Mouse (Mus musculus) frontal cortex, postnatal 10 days (tissue): ENCODE measurements at regions not wholly inside any gene's neighbourhood (a gene's known extent, or its start where the extent isn't known, plus 50 kb on each side); places are given as distances from the start of the nearest gene placed in this dataset.

ENCODE experiments used
- DNase-seq, 2 experiments: peaks; one replicate each; pipeline ENCODE4 v3.0.0; 2022; ENCODE audit warnings: low spot score in 2 of 2, mixed read lengths in 1 of 2

DNA sequence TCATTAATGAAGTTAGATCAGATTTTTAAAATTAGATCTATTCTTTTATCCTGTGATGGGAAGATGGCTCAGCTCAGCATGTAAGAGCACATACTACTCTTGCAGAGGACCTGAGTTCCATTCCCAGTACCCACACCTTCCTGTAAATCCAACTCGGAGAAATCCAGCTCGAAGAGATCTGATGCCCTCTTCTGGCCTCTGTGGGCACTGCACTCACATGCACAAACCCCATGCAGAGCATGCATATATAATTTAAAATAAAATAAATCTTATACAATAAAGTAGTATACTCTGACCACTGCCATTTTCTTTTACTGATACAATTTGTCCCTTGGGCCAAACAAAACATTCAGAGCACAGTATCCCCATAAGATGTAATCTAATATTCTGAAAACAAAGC, 245.2 kb downstream of the Prdm2 start:
- no peak for DNase-seq

DNA sequence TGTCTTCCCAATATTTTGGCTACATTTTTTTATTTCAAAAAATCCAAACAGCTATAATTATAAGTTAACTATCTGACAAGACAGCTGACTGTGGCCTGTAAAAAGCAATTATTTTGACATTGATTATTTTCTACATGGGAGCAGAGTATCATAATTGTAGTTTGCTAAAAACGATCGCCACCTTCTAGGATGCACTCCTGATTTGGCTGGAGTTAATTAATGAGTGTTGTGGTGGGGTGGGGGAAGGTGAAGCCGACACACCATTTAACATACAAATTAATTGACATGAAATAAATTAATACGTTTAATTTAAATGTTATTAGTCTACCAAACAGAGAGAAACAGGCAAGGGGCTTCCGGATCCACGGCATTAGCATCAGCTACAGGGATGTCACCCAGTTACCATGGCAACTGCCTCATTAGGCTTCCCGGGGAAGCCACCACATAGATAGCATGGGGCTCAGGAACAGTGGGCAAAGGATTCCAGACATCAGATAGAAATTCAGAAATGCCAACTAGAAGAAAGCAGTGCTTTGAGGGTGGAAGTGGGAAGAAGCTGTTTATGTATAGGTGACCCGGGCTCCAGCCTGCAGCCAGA, 255.9 kb downstream of the Prdm2 start:
- DNase-seq: peak; percentile 29 to 31

GRCm38 (mm10) chr4:142956376-142956775, 256.4 kb downstream of the Prdm2 start:
- DNase-seq: no peak

DNA sequence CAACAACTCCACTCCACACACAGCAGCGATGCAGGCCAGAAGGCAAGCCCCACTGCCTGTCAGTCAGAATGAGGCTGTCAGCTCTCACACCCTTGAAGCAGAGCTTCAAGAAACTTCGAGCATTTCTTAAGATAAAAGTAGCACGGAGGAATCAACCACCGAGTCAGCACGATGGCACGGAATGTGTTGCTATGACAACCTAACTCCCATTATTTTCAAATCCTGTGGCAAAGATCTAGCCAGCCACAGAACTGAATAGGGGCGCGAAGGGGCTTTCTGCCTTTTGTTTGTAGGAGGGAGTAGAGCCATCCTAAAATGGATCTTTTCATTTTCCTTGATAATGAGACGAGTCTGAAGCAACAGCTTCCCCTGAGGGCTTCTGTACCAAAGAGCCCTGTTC, 259.1 kb downstream of the Prdm2 start:
- no peak for DNase-seq

DNA sequence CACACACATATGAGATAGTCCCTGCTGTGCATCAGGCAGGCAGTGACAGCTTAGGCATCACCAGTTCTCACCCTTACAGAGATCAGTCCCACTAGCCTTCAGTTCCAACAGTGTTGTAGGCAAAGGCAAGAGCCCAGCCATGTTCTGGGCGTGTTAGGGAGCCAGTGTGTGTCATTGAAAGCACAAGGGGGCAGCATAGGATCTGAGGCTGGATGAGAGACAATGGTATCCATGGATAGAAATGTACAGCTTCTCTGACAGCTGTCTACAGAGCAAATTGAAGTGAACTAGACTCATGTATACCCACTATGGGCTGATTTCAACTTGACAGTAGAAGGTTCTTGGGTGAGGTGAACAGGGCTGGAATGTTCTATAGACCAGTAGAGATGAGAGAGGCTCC, 259.9 kb downstream of the Prdm2 start:
- no peak for DNase-seq

GRCm38 (mm10) chr4:142947673-142948072, 265.1 kb downstream of the Prdm2 start:
- no peak for DNase-seq

DNA sequence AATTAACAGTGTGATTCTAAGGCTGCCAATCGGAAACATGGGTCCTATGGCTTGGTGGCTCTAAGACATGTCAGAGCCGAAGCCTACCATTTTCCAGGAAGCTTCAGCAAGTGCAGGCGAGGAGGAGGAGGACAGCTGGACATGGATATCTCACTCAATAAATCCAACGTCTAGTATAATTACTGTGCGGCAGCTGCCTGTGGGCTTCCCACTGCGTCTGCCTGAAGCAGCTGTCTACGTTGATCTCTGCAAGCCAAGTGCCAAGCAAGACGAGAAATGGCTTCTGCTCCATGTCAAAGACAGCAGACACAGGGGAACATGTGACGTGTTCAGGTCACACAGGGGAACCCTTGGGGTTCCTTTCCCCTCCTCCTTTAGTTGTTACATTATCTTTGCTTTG, 279.2 kb downstream of the Prdm2 start:
- no peak for DNase-seq

- DNase-seq: no peak
Observed at GRCm38 (mm10) chr4:142929245-142929644, 283.6 kb downstream of the Prdm2 start.

- no peak for DNase-seq
Observed at GRCm38 (mm10) chr4:142927328-142928108, 285.3 kb downstream of the Prdm2 start.

GRCm38 (mm10) chr4:142925111-142925510, 287.7 kb downstream of the Prdm2 start:
- DNase-seq: no peak

DNA sequence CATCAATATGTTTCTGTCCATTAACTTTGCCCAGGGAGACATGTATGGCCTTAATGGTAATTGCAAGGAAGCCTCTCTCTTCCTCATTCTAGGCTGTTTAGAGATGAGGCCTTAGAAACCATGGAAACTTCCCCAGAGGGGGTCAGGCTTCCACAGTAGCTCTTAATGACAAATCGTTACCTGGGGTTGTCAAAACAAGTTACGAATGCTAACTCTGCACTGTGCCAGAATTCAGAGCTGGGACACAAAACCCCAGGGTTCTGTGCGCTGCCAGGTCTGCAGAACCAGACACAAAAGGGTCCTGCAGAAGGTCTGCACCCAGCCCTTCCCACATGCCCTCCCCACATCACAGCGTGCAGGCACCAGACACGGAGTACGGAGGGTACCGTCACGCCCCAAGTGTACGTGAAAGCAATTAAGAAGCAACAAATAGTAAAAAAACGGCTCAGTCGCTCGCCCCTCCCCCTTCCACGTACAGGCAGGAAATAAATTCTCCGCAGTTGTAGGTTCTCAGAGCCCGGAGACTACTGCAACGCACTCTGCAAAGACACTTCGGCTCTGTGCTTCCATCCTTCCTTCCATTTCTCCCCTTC, 303.3 kb downstream of the Prdm2 start:
- no peak for DNase-seq

- no peak for DNase-seq
Observed at GRCm38 (mm10) chr4:142908782-142909181, 304.0 kb downstream of the Prdm2 start.

DNA sequence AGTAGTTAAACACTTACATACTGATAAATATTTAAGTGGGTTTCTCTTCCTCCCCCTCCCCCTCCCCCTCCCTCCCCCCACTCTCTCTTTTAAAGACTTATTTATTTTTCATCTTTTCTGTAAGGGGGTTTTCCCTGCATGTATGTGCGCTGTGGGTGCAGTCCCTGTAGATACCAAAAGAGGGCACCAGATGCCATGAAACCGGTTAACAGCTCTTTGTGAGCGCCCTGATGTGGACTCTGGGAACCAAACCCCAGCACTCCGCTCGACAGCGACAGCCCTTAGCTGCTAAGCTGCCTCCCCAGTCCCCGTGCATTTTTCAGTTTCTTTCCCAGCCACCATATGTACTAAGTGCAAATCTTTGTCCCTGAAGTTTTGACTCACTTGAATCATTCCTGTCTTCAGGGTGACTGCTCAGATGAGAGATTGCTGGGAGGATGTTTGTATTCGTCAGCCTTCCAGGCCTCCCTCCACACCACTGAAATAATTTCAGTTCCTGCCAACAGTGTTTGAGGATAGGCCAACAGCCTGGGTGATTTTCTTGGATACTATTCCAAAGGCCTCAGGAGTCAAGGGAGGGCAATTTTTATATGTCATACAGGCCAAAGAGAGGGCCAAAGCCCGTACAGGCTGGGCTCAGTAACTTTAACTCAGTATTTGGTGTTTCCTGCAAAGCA, 309.3 kb downstream of the Prdm2 start:
- no peak for DNase-seq

GRCm38 (mm10) chr4:142900792-142901191, 312.0 kb downstream of the Prdm2 start:
- no peak for DNase-seq

- DNase-seq: no peak
Observed at GRCm38 (mm10) chr4:142898994-142899393, 313.8 kb downstream of the Prdm2 start.

- DNase-seq: no peak
Observed at GRCm38 (mm10) chr4:142890711-142891110, 322.1 kb downstream of the Prdm2 start.

- DNase-seq: no peak
Observed at GRCm38 (mm10) chr4:142888891-142889290, 323.9 kb downstream of the Prdm2 start.

DNA sequence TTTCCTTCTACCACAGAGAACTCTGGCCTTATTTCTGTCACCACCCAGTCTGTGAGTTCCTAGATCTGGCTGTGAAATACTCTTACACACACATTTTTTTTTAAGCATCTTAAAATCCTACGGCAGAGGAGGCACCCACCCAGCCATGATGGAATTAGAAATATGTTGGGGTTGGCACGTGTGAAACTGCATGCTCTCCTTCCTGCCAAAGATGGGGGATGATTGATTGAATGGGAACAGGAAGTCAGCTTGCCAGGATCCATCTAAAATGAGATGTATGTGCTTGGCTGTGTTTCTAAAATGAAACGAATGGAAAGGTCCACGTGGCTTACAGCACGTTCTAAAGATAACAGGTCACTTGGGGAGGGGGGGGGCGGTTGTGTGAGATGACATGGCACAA, 324.9 kb downstream of the Prdm2 start:
- DNase-seq: peak; percentile 29 to 48

- peak; percentile 21 to 51 for DNase-seq
Observed at GRCm38 (mm10) chr4:142880323-142880759, 332.5 kb downstream of the Prdm2 start.

DNA sequence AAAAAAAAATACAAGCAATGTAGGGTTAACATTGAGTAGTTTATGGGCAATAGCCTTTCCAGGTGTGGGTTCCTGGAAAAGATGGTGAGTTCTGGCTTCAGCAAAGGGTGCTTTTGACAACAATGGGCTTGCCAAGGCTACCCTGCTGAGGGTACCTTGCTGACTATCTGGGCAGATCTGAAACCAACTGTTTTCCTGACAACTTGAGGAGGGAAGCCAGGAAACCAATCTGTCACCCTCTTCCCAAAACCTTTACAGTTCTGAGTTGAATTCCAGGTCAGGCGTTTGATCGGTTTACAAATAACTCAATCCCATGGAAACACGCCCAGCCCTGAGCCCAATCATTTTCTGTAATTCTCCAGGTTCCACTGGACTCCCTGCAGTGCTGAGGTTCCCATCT, 336.6 kb downstream of the Prdm2 start:
- DNase-seq: no peak

- no peak for DNase-seq
Observed at GRCm38 (mm10) chr4:142875105-142875504, 337.7 kb downstream of the Prdm2 start.

GRCm38 (mm10) chr4:142866341-142866740, 346.5 kb downstream of the Prdm2 start:
- no peak for DNase-seq
